Mouse (Mus musculus): Measurements from ENCODE around the gene Iqcf3. TPM values are rescaled to one million over a fixed set of nuclear protein-coding genes. Genes with fewer than 3 reads are reported as not detected.
"Not testable (repeated sequence)": the region's sequence is repeated elsewhere in the genome, so short reads cannot be mapped to it uniquely, and the experiment has no call there.

Gene Iqcf3
- polyA plus RNA-seq, 1 experiment from 2014 or later: not detected

- H3K9ac ChIP-seq (ENCODE audit: low read depth, low read length); H3K27ac ChIP-seq (ENCODE audit: low read length); H3K27me3 ChIP-seq (ENCODE audit: control insufficient read depth, insufficient read depth, low read depth, low read length); H3K4me1 ChIP-seq (ENCODE audit: control insufficient read depth, low read depth, low read length); H3K4me2 ChIP-seq (ENCODE audit: low read depth, low read length); H3K36me3 ChIP-seq (ENCODE audit: control insufficient read depth, insufficient read depth); ATAC-seq (ENCODE audit: low read depth); H3K4me3 ChIP-seq (ENCODE audit: low read depth, low read length); H3K9me3 ChIP-seq (replicated peaks; ENCODE audit: control insufficient read depth, low read length): not testable (repeated sequence)
- 70% methylated on average over 6 of the region's 6 CpGs for WGBS (ENCODE audit: insufficient replicate concordance)
Observed at GRCm38 (mm10) chr9:106487602-106488001, 73.8 kb downstream of the Iqcf3 start.

GRCm38 (mm10) chr9:106485076-106485475 is 76.4 kb downstream of the Iqcf3 start:
- Histone ChIP-seq H3K4me1 (ENCODE audit: control insufficient read depth, low read depth, low read length) (no peaks in the 10 kb centered on the region), H3K36me3 (ENCODE audit: control insufficient read depth, insufficient read depth) (no peaks in the 10 kb centered on the region; the same call in none of the 2 replicates), H3K9ac (ENCODE audit: low read depth, low read length) (no peak overlapping the region), H3K9me3 (replicated peaks; ENCODE audit: control insufficient read depth, low read length) (no peaks in the 10 kb centered on the region), H3K27me3 (ENCODE audit: control insufficient read depth, insufficient read depth, low read depth, low read length) (no peaks in the 10 kb centered on the region), H3K4me3 (ENCODE audit: low read depth, low read length) (no peak overlapping the region), H3K4me2 (ENCODE audit: low read depth, low read length) (no peak overlapping the region), H3K27ac (ENCODE audit: low read length) (no peak overlapping the region)
- 72% methylated on average over 10 of the region's 10 CpGs for WGBS (ENCODE audit: insufficient replicate concordance)
- no peak for ATAC-seq (ENCODE audit: low read depth)

GRCm38 (mm10) chr9:106483606-106484005 is 77.8 kb downstream of the Iqcf3 start:
- WGBS (ENCODE audit: insufficient replicate concordance): 77% methylated on average over 17 of the region's 17 CpGs
- H3K9me3 ChIP-seq (replicated peaks; ENCODE audit: control insufficient read depth, low read length): no peaks in the 10 kb centered on the region
- ATAC-seq (ENCODE audit: low read depth): no peak
- H3K27me3 ChIP-seq (ENCODE audit: control insufficient read depth, insufficient read depth, low read depth, low read length): no peaks in the 10 kb centered on the region
- H3K4me2 ChIP-seq (ENCODE audit: low read depth, low read length): no peak overlapping the region
- no peaks in the 10 kb centered on the region; the same call in none of the 2 replicates for H3K36me3 ChIP-seq (ENCODE audit: control insufficient read depth, insufficient read depth)
- H3K4me1 ChIP-seq (ENCODE audit: control insufficient read depth, low read depth, low read length): no peaks in the 10 kb centered on the region; the same call in 1 of the 2 replicates
- no peak overlapping the region for H3K27ac ChIP-seq (ENCODE audit: low read length)
- H3K9ac ChIP-seq (ENCODE audit: low read depth, low read length): no peak overlapping the region
- H3K4me3 ChIP-seq (ENCODE audit: low read depth, low read length): no peak overlapping the region

- Histone ChIP-seq H3K9ac (ENCODE audit: low read depth, low read length) (no peak overlapping the region), H3K4me1 (ENCODE audit: control insufficient read depth, low read depth, low read length) (peaks cover 4% of the 10 kb centered on the region), H3K27me3 (ENCODE audit: control insufficient read depth, insufficient read depth, low read depth, low read length) (no peaks in the 10 kb centered on the region), H3K9me3 (replicated peaks; ENCODE audit: control insufficient read depth, low read length) (no peaks in the 10 kb centered on the region), H3K36me3 (ENCODE audit: control insufficient read depth, insufficient read depth) (no peaks in the 10 kb centered on the region; the same call in none of the 2 replicates), H3K4me2 (ENCODE audit: low read depth, low read length) (no peak overlapping the region), H3K4me3 (ENCODE audit: low read depth, low read length) (no peak overlapping the region), H3K27ac (ENCODE audit: low read length) (no peak overlapping the region)
- ATAC-seq (ENCODE audit: low read depth): no peak
- WGBS (ENCODE audit: insufficient replicate concordance): 82% methylated on average over 10 of the region's 10 CpGs
Observed at GRCm38 (mm10) chr9:106483136-106483535, 78.3 kb downstream of the Iqcf3 start.

- Histone ChIP-seq H3K27ac (ENCODE audit: low read length) (no peak overlapping the region), H3K27me3 (ENCODE audit: control insufficient read depth, insufficient read depth, low read depth, low read length) (no peaks in the 10 kb centered on the region), H3K4me1 (ENCODE audit: control insufficient read depth, low read depth, low read length) (peaks cover 9% of the 10 kb centered on the region), H3K9me3 (replicated peaks; ENCODE audit: control insufficient read depth, low read length) (no peaks in the 10 kb centered on the region), H3K36me3 (ENCODE audit: control insufficient read depth, insufficient read depth) (no peaks in the 10 kb centered on the region; the same call in none of the 2 replicates), H3K4me3 (ENCODE audit: low read depth, low read length) (no peak overlapping the region), H3K4me2 (ENCODE audit: low read depth, low read length) (no peak overlapping the region), H3K9ac (ENCODE audit: low read depth, low read length) (no peak overlapping the region)
- no peak for ATAC-seq (ENCODE audit: low read depth)
- WGBS (ENCODE audit: insufficient replicate concordance): 78% methylated on average over 17 of the region's 17 CpGs
Observed at GRCm38 (mm10) chr9:106482578-106483115, 78.8 kb downstream of the Iqcf3 start.

GRCm38 (mm10) chr9:106481676-106482075 is 79.8 kb downstream of the Iqcf3 start:
- ATAC-seq (ENCODE audit: low read depth): no peak
- Histone ChIP-seq H3K27ac (ENCODE audit: low read length) (no peak overlapping the region), H3K9ac (ENCODE audit: low read depth, low read length) (no peak overlapping the region), H3K36me3 (ENCODE audit: control insufficient read depth, insufficient read depth) (no peaks in the 10 kb centered on the region; the same call in none of the 2 replicates), H3K4me1 (ENCODE audit: control insufficient read depth, low read depth, low read length) (peaks cover 14% of the 10 kb centered on the region), H3K4me3 (ENCODE audit: low read depth, low read length) (no peak overlapping the region), H3K9me3 (replicated peaks; ENCODE audit: control insufficient read depth, low read length) (no peaks in the 10 kb centered on the region), H3K27me3 (ENCODE audit: control insufficient read depth, insufficient read depth, low read depth, low read length) (no peaks in the 10 kb centered on the region), H3K4me2 (ENCODE audit: low read depth, low read length) (no peak overlapping the region)
- 75% methylated on average over 13 of the region's 13 CpGs for WGBS (ENCODE audit: insufficient replicate concordance)

GRCm38 (mm10) chr9:106481075-106481474 is 80.4 kb downstream of the Iqcf3 start:
- H3K9ac ChIP-seq (ENCODE audit: low read depth, low read length): no peak overlapping the region

GRCm38 (mm10) chr9:106480541-106480940 is 80.9 kb downstream of the Iqcf3 start:
- 75% methylated on average over 7 of the region's 7 CpGs for WGBS (ENCODE audit: insufficient replicate concordance)
- ATAC-seq (ENCODE audit: low read depth): no peak
- no peaks in the 10 kb centered on the region; the same call in none of the 2 replicates for H3K36me3 ChIP-seq (ENCODE audit: control insufficient read depth, insufficient read depth)

More at GRCm38 (mm10) chr9:106481075-106481474, 80.4 kb downstream of the Iqcf3 start:
- no peak for ATAC-seq (ENCODE audit: low read depth)
- Histone ChIP-seq H3K27me3 (ENCODE audit: control insufficient read depth, insufficient read depth, low read depth, low read length) (no peaks in the 10 kb centered on the region), H3K4me3 (ENCODE audit: low read depth, low read length) (no peak overlapping the region), H3K36me3 (ENCODE audit: control insufficient read depth, insufficient read depth) (no peaks in the 10 kb centered on the region; the same call in none of the 2 replicates), H3K27ac (ENCODE audit: low read length) (no peak overlapping the region), H3K4me1 (ENCODE audit: control insufficient read depth, low read depth, low read length) (peaks cover 20% of the 10 kb centered on the region), H3K9me3 (replicated peaks; ENCODE audit: control insufficient read depth, low read length) (no peaks in the 10 kb centered on the region), H3K4me2 (ENCODE audit: low read depth, low read length) (no peak overlapping the region)
- WGBS (ENCODE audit: insufficient replicate concordance): 64% methylated on average over 15 of the region's 15 CpGs

GRCm38 (mm10) chr9:106478101-106478500 is 83.3 kb downstream of the Iqcf3 start:
- Histone ChIP-seq H3K27ac (ENCODE audit: low read length) (no peak overlapping the region), H3K4me1 (ENCODE audit: control insufficient read depth, low read depth, low read length) (peaks cover 30% of the 10 kb centered on the region), H3K9me3 (replicated peaks; ENCODE audit: control insufficient read depth, low read length) (no peaks in the 10 kb centered on the region), H3K36me3 (ENCODE audit: control insufficient read depth, insufficient read depth) (no peaks in the 10 kb centered on the region; the same call in none of the 2 replicates), H3K27me3 (ENCODE audit: control insufficient read depth, insufficient read depth, low read depth, low read length) (no peaks in the 10 kb centered on the region), H3K4me2 (ENCODE audit: low read depth, low read length) (peak overlapping the region; percentile 91), H3K9ac (ENCODE audit: low read depth, low read length) (peak overlapping the region; percentile 46; the same call in 1 of the 2 replicates), H3K4me3 (ENCODE audit: low read depth, low read length) (peak overlapping the region; percentile 67)
- ATAC-seq (ENCODE audit: low read depth): no peak
- WGBS (ENCODE audit: insufficient replicate concordance): 57% methylated on average over 9 of the region's 9 CpGs

More at GRCm38 (mm10) chr9:106480541-106480940, 80.9 kb downstream of the Iqcf3 start:
- Histone ChIP-seq H3K4me1 (ENCODE audit: control insufficient read depth, low read depth, low read length) (peaks cover 26% of the 10 kb centered on the region), H3K27me3 (ENCODE audit: control insufficient read depth, insufficient read depth, low read depth, low read length) (no peaks in the 10 kb centered on the region), H3K27ac (ENCODE audit: low read length) (no peak overlapping the region), H3K9ac (ENCODE audit: low read depth, low read length) (no peak overlapping the region), H3K9me3 (replicated peaks; ENCODE audit: control insufficient read depth, low read length) (no peaks in the 10 kb centered on the region), H3K4me3 (ENCODE audit: low read depth, low read length) (no peak overlapping the region), H3K4me2 (ENCODE audit: low read depth, low read length) (no peak overlapping the region)

Data from liver, embryonic 16.5 days (tissue).